21 mouse cellular contexts compared by ENCODE assay signal in genomic region chr2:109749964-109750363, GRCm38 (mm10).
DNase-seq lines count a peak whose midpoint lies in the region; ATAC-seq and TF ChIP-seq lines count a peak whose summit lies in the region.
"Had no signal": no experiment of that assay in that cellular context is flagged by ENCODE, and none has a peak within 500 bp of the region (broad histone marks: within the 10 kb centered on the region; RNA-seq: fewer than 3 reads in every experiment).

No protein-coding gene starts in this region.

- no peaks in the 10 kb centered on the region for H3K27me3 ChIP-seq in heart, adult 2 months (ENCODE audit: control insufficient read depth, insufficient read depth, low read length)
- H3K27me3 ChIP-seq: embryonic facial prominence, embryonic 13.5 days; embryonic facial prominence, embryonic 15.5 days; forebrain, embryonic 12.5 days had no signal

- TF ChIP-seq CTCF in heart, adult 2 months (IDR thresholded peaks at IDR 0.05), result no peak

- TF ChIP-seq POLR2A in heart, adult 2 months (IDR thresholded peaks at IDR 0.05; ENCODE audit: insufficient read depth, low read depth, low read length), result no peak

- intact Hi-C loops in heart, adult 2 months (cut with DNase I), result no loop called here

- no peaks in the 10 kb centered on the region for H3K4me1 ChIP-seq in heart, adult 2 months (ENCODE audit: control insufficient read depth, insufficient read depth, low read length)
- H3K4me1 ChIP-seq: embryonic facial prominence, embryonic 13.5 days; embryonic facial prominence, embryonic 15.5 days; forebrain, embryonic 12.5 days had no signal

- TF ChIP-seq EP300 in heart, adult 2 months (IDR thresholded peaks at IDR 0.05; ENCODE audit: insufficient read depth, low read depth, low read length), result no peak

- no peaks in the 10 kb centered on the region for H3K36me3 ChIP-seq in heart, adult 2 months (ENCODE audit: control insufficient read depth, insufficient read depth, low read length)
- H3K36me3 ChIP-seq: embryonic facial prominence, embryonic 13.5 days; embryonic facial prominence, embryonic 15.5 days; forebrain, embryonic 10.5 days; forebrain, embryonic 12.5 days had no signal

- H3K79me2 ChIP-seq in heart, adult 2 months (replicated peaks; ENCODE audit: control insufficient read depth, insufficient read depth, low read length), result no peaks in the 10 kb centered on the region

- ATAC-seq in hematopoietic stem cell, adult 5-6 weeks (replicated peaks in 1 of 2; ENCODE audit: insufficient read depth in 1 of 2, low FRiP score in 2 of 2, low TSS enrichment in 1 of 2, low read depth in 1 of 2, poor library complexity in 2 of 2, severe bottlenecking in 2 of 2), result peak; percentile 76 to 81
- ATAC-seq: forebrain, embryonic 14.5 days; forebrain, embryonic 16.5 days had no signal

- peak; percentile 42 for DNase-seq in heart, adult 11 months
- no peak for DNase-seq in heart, adult 2 months
- DNase-seq in embryo, embryonic 9.5 days (ENCODE audit: extremely low spot score), result no peak
- DNase-seq in spleen, adult 18-20 months, result no peak
- DNase-seq: adrenal gland, adult 2 months; adrenal gland, postnatal 10 days; adrenal gland, postnatal 25 days; cerebellum, adult 11 months; cerebellum, adult 18-20 months; cerebellum, adult 8-10 months; cerebellum, adult 9-11 months; cerebellum, postnatal 14 days; cerebellum, postnatal 36 days had no signal

- H3K9ac ChIP-seq in heart, adult 2 months (ENCODE audit: low read depth, low read length), result no peak overlapping the region
- H3K9ac ChIP-seq: embryonic facial prominence, embryonic 13.5 days; embryonic facial prominence, embryonic 15.5 days; forebrain, embryonic 12.5 days had no signal

- no peak overlapping the region for H3K4me3 ChIP-seq in heart, adult 2 months
- H3K4me3 ChIP-seq: embryonic facial prominence, embryonic 13.5 days; embryonic facial prominence, embryonic 15.5 days; erythroblast, embryonic 14.5 days; forebrain, embryonic 10.5 days; forebrain, embryonic 12.5 days had no signal

- H3K27ac ChIP-seq in heart, adult 2 months, result no peak overlapping the region
- H3K27ac ChIP-seq: embryonic facial prominence, embryonic 13.5 days; embryonic facial prominence, embryonic 15.5 days; forebrain, embryonic 10.5 days; forebrain, embryonic 12.5 days had no signal
